Mouse (Mus musculus) thymus, postnatal 10 days (tissue): ENCODE data around the gene Ntm.

Experiments
- DNase-seq, 2 experiments: peaks; one replicate each; pipeline ENCODE4 v3.0.0; 2021; ENCODE audit warnings: low spot score in 2 of 2

Ntm gene

GRCm38 (mm10) chr9:29759060-29759459 lies 203.9 kb downstream of the Ntm start:
- DNase-seq, result no peak

- no peak for DNase-seq
These were observed 208.6 kb downstream of the Ntm start for GRCm38 (mm10) chr9:29754374-29754773.

GRCm38 (mm10) chr9:29751396-29751795 lies 211.5 kb downstream of the Ntm start:
- no peak for DNase-seq

- DNase-seq, result no peak
These were observed 212.4 kb downstream of the Ntm start for GRCm38 (mm10) chr9:29750371-29751014.

- DNase-seq, result no peak
These were observed 214.9 kb downstream of the Ntm start for GRCm38 (mm10) chr9:29748070-29748469.

- DNase-seq, result no peak
These were observed 224.0 kb downstream of the Ntm start for GRCm38 (mm10) chr9:29738835-29739526.

GRCm38 (mm10) chr9:29736031-29736430 lies 226.9 kb downstream of the Ntm start:
- no peak for DNase-seq

GRCm38 (mm10) chr9:29732895-29733294 lies 230.0 kb downstream of the Ntm start:
- no peak for DNase-seq

- DNase-seq, result no peak
These were observed 231.3 kb downstream of the Ntm start for GRCm38 (mm10) chr9:29731672-29732071.

- no peak for DNase-seq
These were observed 235.2 kb downstream of the Ntm start for GRCm38 (mm10) chr9:29727540-29728432.

- no peak for DNase-seq
These were observed 241.5 kb downstream of the Ntm start for GRCm38 (mm10) chr9:29721461-29721860.

- no peak for DNase-seq
These were observed 246.1 kb downstream of the Ntm start for GRCm38 (mm10) chr9:29716795-29717194.

- DNase-seq, result no peak
These were observed 264.7 kb downstream of the Ntm start for GRCm38 (mm10) chr9:29698276-29698675.

- no peak for DNase-seq
These were observed 268.8 kb downstream of the Ntm start for GRCm38 (mm10) chr9:29694151-29694550.

GRCm38 (mm10) chr9:29691186-29691855 lies 271.6 kb downstream of the Ntm start:
- no peak for DNase-seq

- no peak for DNase-seq
These were observed 280.7 kb downstream of the Ntm start for GRCm38 (mm10) chr9:29682224-29682623.

- DNase-seq, result no peak
These were observed 282.3 kb downstream of the Ntm start for GRCm38 (mm10) chr9:29680677-29681076.

GRCm38 (mm10) chr9:29673911-29674310 lies 289.0 kb downstream of the Ntm start:
- DNase-seq, result no peak

GRCm38 (mm10) chr9:29671861-29672260 lies 291.1 kb downstream of the Ntm start:
- DNase-seq, result no peak

- no peak for DNase-seq
These were observed 299.7 kb downstream of the Ntm start for GRCm38 (mm10) chr9:29663286-29663685.

- DNase-seq, result no peak
These were observed 301.3 kb downstream of the Ntm start for GRCm38 (mm10) chr9:29661468-29662145.
